Mouse (Mus musculus) cerebellum, adult 9-10 months (tissue): ENCODE measurements around the gene P2rx4.

Source experiments
- DNase-seq: peaks from one replicate; pipeline ENCODE4 v3.0.0; 2022

The P2rx4 gene

DNA sequence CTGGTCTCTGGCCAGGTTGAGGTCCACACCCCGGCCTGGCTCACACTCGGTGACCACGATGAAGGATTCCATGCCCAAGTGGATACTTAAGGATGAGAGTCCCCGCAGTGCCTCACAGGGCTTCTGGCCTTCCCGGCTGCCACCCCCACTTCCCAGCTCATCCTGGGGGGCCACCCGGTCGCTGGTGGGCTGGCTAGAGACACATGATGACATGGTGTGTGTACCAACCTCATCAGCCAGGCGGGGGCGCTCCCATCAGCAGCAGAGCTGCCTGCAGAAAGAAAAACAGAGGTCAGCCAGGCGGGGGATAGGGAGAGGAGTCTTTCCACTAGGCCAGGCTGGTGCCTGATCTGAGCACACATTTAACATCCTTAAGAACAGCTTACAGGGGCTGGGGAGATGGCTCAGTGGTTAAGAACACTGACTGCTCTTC is 56.7 kb downstream of the P2rx4 start:
- peak; percentile 78 for DNase-seq

DNA sequence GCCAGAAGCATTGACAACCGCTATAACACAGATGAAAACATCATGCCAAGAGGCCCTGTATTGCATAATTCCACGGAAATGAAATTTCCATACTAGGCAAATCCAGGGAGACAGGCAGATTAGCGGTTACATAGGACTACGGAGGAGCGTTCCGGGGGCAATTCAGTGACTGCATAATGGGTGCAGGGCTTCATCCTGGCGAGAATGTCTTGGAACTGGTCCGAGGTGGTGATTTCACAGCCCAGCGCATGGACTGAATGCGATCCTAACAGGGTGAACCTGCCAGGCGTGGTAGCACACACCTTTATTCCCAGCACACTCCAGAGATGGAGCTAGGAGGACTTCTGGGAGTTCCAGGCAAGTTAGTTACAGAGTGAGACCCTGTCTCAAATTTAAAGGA is 59.9 kb downstream of the P2rx4 start:
- DNase-seq = no peak

DNA sequence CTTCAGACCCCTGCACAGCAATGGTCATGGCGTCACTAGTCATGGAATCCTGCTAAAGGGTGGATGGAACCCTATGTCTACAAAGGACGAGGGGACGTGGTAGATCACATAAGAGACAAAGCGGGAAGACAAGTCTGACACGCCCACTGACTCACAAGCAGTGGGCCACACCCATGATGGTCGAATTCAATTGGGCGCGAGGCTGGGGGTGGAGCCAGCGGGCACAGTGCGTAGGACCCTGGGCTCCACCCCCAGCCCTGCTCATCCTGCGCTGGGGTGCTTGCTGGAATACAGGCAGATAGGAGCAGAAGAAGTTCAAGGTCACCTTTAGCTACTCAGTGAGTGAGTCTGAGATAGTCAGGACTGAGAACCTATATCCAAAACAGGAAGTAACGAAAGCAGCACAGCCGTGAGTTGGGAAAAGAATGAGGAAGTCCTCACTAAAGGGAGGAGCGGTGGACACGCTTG is 61.8 kb downstream of the P2rx4 start:
- no peak for DNase-seq

DNA sequence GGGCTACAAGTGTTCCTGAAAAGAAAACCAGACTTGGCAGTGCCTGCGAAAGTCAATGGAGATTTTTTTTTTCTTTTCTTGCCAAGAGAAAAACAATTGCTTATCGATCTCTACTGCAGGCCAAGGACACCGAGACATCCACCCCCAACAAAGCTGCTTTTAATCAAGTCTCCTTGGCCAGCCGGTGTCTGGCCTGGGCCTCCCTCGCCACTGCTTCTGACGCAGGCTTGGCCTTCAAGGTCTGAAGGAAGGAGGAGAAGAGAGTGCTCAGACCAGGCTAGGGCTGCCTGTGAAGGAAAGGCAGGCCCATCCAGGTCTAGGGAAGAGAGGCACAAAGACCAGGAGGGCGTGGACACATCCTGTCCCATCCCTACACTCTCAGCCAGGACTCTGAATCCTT is 63.0 kb downstream of the P2rx4 start:
- DNase-seq = no peak

DNA sequence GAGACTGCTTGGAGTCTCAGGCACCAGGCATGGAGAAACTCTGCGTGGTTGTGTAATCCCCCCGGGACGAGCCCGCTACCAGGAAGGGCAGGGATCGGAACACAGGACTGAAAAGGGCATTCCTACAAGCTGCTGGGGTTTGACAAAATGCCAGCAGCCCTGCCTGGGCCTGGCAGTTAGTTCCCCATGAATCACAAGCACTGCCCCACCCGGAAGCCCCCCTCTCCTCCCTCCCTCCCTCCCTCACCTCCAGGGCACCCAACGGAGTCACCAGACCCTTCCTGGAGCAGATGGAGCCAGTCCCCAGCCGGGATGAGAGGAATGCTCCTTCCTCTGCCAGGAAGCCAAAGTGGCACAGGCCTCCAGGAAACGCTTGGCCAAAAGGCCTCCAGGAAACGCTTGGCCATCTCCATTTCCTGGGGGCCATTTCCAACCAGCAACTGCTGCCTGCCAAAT is 63.5 kb downstream of the P2rx4 start:
- DNase-seq = peak; percentile 95

DNA sequence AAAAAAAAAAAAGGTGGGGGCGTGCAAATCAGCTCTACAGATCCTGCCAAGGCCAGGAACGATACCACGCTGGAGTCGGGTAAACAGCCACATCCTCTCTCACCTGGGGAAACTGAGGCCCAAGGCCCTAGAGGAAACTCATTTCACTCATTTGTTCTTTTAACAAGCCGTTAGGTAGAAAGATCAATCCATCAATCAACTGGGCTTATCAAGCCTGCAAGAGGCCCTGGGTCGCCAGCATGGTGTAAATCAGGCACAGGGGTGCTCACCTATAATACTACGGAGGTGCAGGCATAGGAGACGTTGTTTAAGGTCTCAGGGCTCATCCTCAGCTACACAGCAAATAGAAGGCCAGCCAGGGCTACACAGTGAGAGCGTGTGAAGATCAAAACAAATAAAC is 64.1 kb downstream of the P2rx4 start:
- peak; percentile 70 for DNase-seq

DNA sequence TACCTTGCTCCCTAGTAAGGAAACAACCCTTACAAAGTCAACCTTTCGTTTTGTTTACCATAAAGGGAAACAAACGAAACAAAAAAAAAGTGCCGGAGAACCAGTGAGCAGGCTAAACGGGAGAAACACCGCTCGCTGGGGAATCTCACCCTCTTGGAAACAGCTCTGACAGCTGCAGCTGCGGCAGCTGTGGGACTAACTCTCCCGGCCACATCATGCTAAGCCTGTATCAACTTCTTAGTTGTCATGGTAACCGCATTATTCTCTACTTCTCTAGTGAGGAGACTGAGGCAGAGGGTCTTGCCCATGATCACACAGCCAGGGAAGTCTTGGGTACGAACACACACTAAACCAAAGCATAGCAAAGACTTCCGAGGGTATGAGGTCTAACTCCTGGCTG is 66.4 kb downstream of the P2rx4 start:
- no peak for DNase-seq

DNA sequence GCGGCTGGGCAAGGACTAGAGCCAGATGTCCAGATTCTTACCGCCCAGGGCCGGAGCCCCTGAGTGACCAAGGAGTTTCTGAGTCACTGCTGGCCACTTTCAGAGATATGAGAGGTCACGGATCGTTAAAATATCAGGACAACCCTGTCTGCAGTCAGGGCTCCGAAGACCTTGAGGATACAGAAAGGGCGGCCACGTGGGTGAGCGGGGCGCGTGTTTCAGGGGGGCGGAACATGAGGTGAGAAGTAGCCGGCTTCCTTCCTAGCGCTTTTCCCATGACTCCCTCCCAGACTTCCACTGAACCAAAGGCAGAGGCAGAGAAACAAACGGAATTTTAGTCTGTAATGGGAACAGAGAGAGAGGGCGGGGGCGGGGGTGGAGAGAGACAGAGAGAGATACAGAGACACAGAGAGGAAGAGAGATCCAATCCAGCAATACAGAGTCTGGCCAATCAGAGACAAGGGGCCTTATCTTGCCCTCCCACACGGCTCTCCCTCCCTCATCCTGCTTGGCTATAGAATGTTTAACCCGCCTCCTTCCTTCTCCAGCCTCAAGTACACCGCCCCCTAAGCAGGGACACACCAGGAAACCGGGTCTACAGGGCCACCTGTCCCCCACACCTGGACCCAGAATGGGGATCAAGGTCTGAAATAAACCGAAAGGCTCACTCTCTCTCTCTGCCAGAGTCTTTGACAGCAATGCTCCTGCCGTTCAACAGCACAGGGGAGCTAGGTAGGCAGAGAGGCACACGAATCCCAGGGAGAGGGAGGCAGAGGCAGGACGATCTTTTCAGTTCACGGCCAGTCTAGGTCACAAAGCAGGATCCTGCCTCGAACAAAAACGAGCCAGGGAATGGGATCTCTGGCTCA is 67.6 kb downstream of the P2rx4 start:
- peak; percentile 70 for DNase-seq

DNA sequence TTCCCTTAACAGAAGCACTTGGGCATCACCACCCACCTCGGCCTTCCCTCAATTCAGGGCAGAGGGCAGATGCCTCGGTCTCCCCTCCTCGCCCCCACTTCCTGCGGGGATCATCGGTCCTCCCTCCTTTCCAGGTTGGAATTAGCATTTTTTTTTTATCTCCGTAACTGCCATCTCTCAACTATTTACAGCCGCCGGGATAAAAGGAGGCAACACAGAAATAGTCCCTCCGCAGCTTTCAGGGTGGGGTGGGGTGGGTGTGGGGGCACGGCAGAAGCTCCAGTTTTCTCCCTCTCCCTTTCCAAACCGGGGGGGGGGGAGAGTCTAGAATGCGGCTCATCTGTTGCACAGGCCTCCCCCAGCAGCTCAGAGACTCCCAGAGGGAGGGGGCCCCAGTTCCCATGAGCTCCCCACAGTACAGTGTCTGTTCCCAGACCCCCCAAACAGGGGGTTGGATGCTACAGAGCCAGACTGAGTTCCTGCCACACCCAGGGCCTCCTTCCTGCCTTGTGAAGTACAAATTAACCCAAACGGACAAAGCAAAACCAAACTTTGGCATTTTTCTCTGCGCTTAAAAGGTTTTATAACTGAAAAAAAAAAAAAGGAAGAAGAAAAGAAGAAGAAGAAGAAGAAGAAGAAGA is 68.4 kb downstream of the P2rx4 start:
- no peak for DNase-seq

DNA sequence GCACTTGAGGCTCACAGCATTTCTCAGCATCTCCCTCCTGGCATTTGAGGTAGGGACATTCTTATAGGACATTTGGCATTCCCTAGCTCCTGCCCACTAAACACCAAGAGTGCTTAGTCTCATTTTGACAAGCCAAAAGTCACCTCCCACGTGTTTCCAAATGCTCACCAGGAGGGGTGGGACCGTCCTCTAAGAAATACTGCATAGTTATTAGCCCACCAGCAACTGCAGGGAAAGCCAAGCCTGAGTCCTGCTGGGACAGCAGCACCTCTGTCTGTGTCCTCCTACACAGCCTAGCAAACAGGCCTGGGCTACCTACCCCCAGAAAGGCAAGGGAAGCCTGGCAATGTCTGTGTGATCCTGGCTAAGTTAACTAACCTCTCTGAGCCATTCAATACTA is 70.0 kb downstream of the P2rx4 start:
- DNase-seq = no peak

DNA sequence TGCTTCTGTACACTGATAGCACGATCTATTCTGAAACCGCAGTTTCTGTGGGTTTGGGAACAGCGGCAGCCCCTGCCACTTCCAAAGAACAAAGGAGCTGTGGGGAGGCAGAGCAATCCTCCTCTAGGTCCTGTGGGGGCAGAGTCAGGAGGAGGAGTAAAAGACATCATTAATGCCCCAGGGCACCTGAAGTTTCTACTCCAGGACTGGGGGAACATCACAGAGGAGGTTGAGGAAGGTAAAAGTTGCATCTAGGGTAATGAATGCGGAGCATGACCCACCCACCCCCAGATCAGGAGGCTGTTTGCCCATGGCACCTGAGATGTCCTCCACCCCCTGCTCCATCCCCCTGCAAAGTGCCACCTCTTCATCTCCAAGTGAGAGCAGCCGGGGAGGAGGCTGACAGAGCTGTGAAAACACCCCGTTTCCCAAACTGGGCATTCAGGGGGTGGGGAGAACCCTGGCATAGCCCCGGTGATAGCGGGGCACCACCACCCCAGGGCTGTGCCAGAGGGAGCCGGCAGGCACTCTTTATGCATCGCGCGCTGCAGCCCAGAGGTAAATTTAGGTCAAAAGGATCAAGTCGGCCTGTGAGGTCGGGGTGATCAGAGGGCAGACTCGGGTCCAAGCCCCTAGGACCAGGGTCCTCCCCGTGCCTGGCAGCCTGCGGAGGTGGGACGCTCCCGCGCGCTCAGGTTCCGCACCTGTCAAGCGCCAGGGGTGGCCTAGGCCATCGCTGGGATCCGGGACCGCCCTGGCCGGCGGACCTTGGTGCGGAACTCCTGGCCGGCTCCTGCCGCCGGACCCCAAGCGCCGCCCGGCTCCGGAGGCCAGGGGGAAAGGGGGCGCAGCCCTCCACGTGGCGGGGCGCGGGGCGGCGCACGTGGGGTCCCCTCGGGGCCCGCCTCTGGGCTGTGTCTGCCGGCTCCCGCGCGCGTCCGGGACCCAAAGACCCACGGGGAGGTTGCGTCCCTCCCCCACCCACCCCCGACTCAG is 71.2 kb downstream of the P2rx4 start:
- DNase-seq = no peak
